Mouse (Mus musculus) retina, postnatal 1 day (tissue): Measurements from ENCODE around the gene Rem2.

Experiments
- DNase-seq: peaks from one replicate; pipeline ENCODE4 v3.0.0-alpha.2; 2012

The Rem2 gene

GRCm38 (mm10) chr14:54475941-54476844, at the start of gene Rem2:
Gene Rem2 (plus strand): TSS chr14:54476100.
- DNase-seq = peak; percentile 93

GRCm38 (mm10) chr14:54426689-54427398, 49.1 kb upstream of the Rem2 start, which contains the start of gene Mrpl52:
Gene Mrpl52 (plus strand): TSS chr14:54426909.
- peak; percentile 96 for DNase-seq

GRCm38 (mm10) chr14:54427696-54428095, 48.2 kb upstream of the Rem2 start:
- no peak for DNase-seq

GRCm38 (mm10) chr14:54428421-54428820, 47.5 kb upstream of the Rem2 start:
- DNase-seq = no peak

GRCm38 (mm10) chr14:54429332-54430093, 46.4 kb upstream of the Rem2 start:
- no peak for DNase-seq

GRCm38 (mm10) chr14:54430406-54431145, 45.3 kb upstream of the Rem2 start:
- DNase-seq = peak; percentile 50

GRCm38 (mm10) chr14:54431334-54432077, 44.4 kb upstream of the Rem2 start, which contains the start of gene Mmp14:
Gene Mmp14 (plus strand): TSS chr14:54431612.
- DNase-seq = peak; percentile 87

GRCm38 (mm10) chr14:54432078-54432836, 43.6 kb upstream of the Rem2 start:
- peak; percentile 68 for DNase-seq

GRCm38 (mm10) chr14:54432837-54433830, 42.8 kb upstream of the Rem2 start:
- peak; percentile 54 for DNase-seq

- no peak for DNase-seq
Measured at GRCm38 (mm10) chr14:54433941-54434531, 41.9 kb upstream of the Rem2 start.

- DNase-seq = no peak
Measured at GRCm38 (mm10) chr14:54435194-54435918, 40.5 kb upstream of the Rem2 start.

- no peak for DNase-seq
Measured at GRCm38 (mm10) chr14:54439155-54439554, 36.7 kb upstream of the Rem2 start.

- DNase-seq = no peak
Measured at GRCm38 (mm10) chr14:54439610-54440009, 36.3 kb upstream of the Rem2 start.

GRCm38 (mm10) chr14:54440538-54440937, 35.4 kb upstream of the Rem2 start:
- no peak for DNase-seq

GRCm38 (mm10) chr14:54441365-54441764, 34.5 kb upstream of the Rem2 start:
- DNase-seq = no peak

- DNase-seq = no peak
Measured at GRCm38 (mm10) chr14:54442548-54442947, 33.4 kb upstream of the Rem2 start.

GRCm38 (mm10) chr14:54443196-54443595, 32.7 kb upstream of the Rem2 start:
- peak; percentile 33 for DNase-seq
